Mouse (Mus musculus) G1E (cell line): ENCODE measurements around the gene Tent5c. TPM values are rescaled to one million over a fixed set of nuclear protein-coding genes. Genes with fewer than 3 reads are reported as not detected.
"Not testable (repeated sequence)": the region's sequence is repeated elsewhere in the genome, so short reads cannot be mapped to it uniquely, and the experiment has no call there.

Experiments used
- ATAC-seq: 2 replicates; pipeline ENCODE4 v1.8.0; 2016; ENCODE audit warnings: mild to moderate bottlenecking; ENCODE audit not compliant: insufficient number of reproducible peaks, poor library complexity, low FRiP score, severe bottlenecking; ENCODE audit errors: extremely low read depth
- DNase-seq: peaks from one replicate; pipeline ENCODE4 v3.0.0; 2012; ENCODE audit warnings: low spot score
- H3K27me3 ChIP-seq: 2 replicates; pipeline ENCODE4 v1.6.1; 2012; ENCODE audit warnings: mild to moderate bottlenecking, low read length, inconsistent platforms; ENCODE audit not compliant: insufficient read depth
- H3K36me3 ChIP-seq: replicated peaks from 2 replicates; pipeline ENCODE3; 2012; ENCODE audit warnings: mild to moderate bottlenecking, inconsistent platforms
- H3K4me1 ChIP-seq: 2 replicates; pipeline ENCODE4 v1.6.1; 2012; ENCODE audit warnings: low read depth, low read length, inconsistent platforms, mixed read lengths; ENCODE audit not compliant: insufficient read depth
- H3K4me3 ChIP-seq: 2 replicates; pipeline ENCODE4 v1.5.1; 2012; ENCODE audit warnings: low read depth, mild to moderate bottlenecking, inconsistent platforms, low read length, moderate library complexity, mixed read lengths
- H3K9me3 ChIP-seq: replicated peaks from 2 replicates; pipeline ENCODE4 v1.6.1; 2012; ENCODE audit warnings: inconsistent platforms
- CTCF ChIP-seq: IDR thresholded peaks from 2 replicates; pipeline ENCODE4 v1.5.1; 2012; ENCODE audit warnings: low read depth, low read length, inconsistent platforms, mixed read lengths
- GATA1 ChIP-seq: IDR thresholded peaks from 2 replicates; pipeline ENCODE4 v1.6.1; 2012; ENCODE audit warnings: borderline replicate concordance, low read length, inconsistent platforms, mixed read lengths
- GATA2 ChIP-seq: IDR thresholded peaks from 2 replicates; pipeline ENCODE4 v1.6.1; 2012; ENCODE audit warnings: low read depth, low read length, inconsistent platforms, borderline replicate concordance
- POLR2AphosphoS5 ChIP-seq: IDR thresholded peaks from 2 replicates; pipeline ENCODE4 v1.6.1; 2012; ENCODE audit warnings: low read depth, low read length, inconsistent platforms; ENCODE audit not compliant: insufficient replicate concordance
- TAL1 ChIP-seq: conservative IDR thresholded peaks from 2 replicates; pipeline ENCODE4 v1.6.1; 2012; ENCODE audit warnings: low read depth, low read length, inconsistent platforms, mixed read lengths
- polyA plus RNA-seq: library from polyadenylated mRNA; stranded (reverse); fragments of >175 nt; gene quantifications from 2 replicates; pipeline ENCODE4 v1.2.3, GENCODE M21; 2012
- total RNA-seq, 2 experiments: library from RNA; stranded (forward) in 1 of 2; stranded (reverse) in 1 of 2; fragments of 200-1000 nt in 1 of 2; fragments of >200 nt in 1 of 2; fragmentation: Nextera tagmentation in 1 of 2; gene quantifications; 2 replicates each; pipeline ENCODE4 v1.2.3; 2014 to 2017

Gene Tent5c
- total and polyA plus RNA-seq, 3 experiments = 6.1 to 81.3 (median 74.4) TPM

- Histone ChIP-seq H3K4me3 (no peak overlapping the region), H3K9me3 (no peaks in the 10 kb centered on the region), H3K4me1 (peaks cover 3% of the 10 kb centered on the region; the same call in 1 of the 2 replicates), H3K27me3 (peaks cover 42% of the 10 kb centered on the region), H3K36me3 (no peaks in the 10 kb centered on the region)
- no peak for ATAC-seq
- no peak for TF ChIP-seq POLR2AphosphoS5
- no peak for TF ChIP-seq TAL1
- no peak for TF ChIP-seq CTCF
- TF ChIP-seq GATA2 = no peak
- TF ChIP-seq GATA1 = no peak
- no peak for DNase-seq
Observed at GRCm38 (mm10) chr3:100415671-100416070, 73.5 kb downstream of the Tent5c start.

- H3K4me1 ChIP-seq, DNase-seq, H3K9me3 ChIP-seq, H3K36me3 ChIP-seq, H3K4me3 ChIP-seq, ATAC-seq: not testable (repeated sequence)
- H3K27me3 ChIP-seq = peaks cover 33% of the 10 kb centered on the region
Observed at GRCm38 (mm10) chr3:100413586-100413985, 75.5 kb downstream of the Tent5c start.

GRCm38 (mm10) chr3:100411945-100412344 is 77.2 kb downstream of the Tent5c start:
- DNase-seq = no peak
- Histone ChIP-seq H3K36me3 (no peaks in the 10 kb centered on the region), H3K4me1 (peaks cover 6% of the 10 kb centered on the region; the same call in 1 of the 2 replicates), H3K27me3 (peaks cover 26% of the 10 kb centered on the region), H3K4me3 (no peak overlapping the region), H3K9me3 (no peaks in the 10 kb centered on the region)
- no peak for ATAC-seq
- TF ChIP-seq CTCF (no peak), TAL1 (no peak), POLR2AphosphoS5 (no peak), GATA2 (no peak), GATA1 (no peak)

GRCm38 (mm10) chr3:100409280-100409679 is 79.8 kb downstream of the Tent5c start:
- ATAC-seq = peak; percentile 34; the same call in 1 of the 2 replicates

GRCm38 (mm10) chr3:100408351-100409043 is 80.6 kb downstream of the Tent5c start:
- ATAC-seq (no peak), DNase-seq (no peak)
- Histone ChIP-seq H3K9me3 (no peaks in the 10 kb centered on the region), H3K4me3 (no peak overlapping the region), H3K27me3 (peaks cover 18% of the 10 kb centered on the region), H3K36me3 (no peaks in the 10 kb centered on the region), H3K4me1 (peaks cover 6% of the 10 kb centered on the region; the same call in 1 of the 2 replicates)
- no peak for TF ChIP-seq POLR2AphosphoS5

More at GRCm38 (mm10) chr3:100409280-100409679, 79.8 kb downstream of the Tent5c start:
- Histone ChIP-seq H3K36me3 (no peaks in the 10 kb centered on the region), H3K9me3 (no peaks in the 10 kb centered on the region), H3K4me3 (no peak overlapping the region), H3K27me3 (peaks cover 14% of the 10 kb centered on the region), H3K4me1 (peaks cover 6% of the 10 kb centered on the region; the same call in 1 of the 2 replicates)
- no peak for DNase-seq
- TF ChIP-seq TAL1 = no peak
- no peak for TF ChIP-seq CTCF
- no peak for TF ChIP-seq POLR2AphosphoS5
- TF ChIP-seq GATA2 = no peak
- no peak for TF ChIP-seq GATA1

- Histone ChIP-seq H3K9me3 (no peaks in the 10 kb centered on the region), H3K27me3 (peaks cover 22% of the 10 kb centered on the region), H3K4me3 (no peak overlapping the region), H3K36me3 (no peaks in the 10 kb centered on the region), H3K4me1 (no peaks in the 10 kb centered on the region)
- TF ChIP-seq GATA1 (no peak), TAL1 (no peak), GATA2 (no peak), CTCF (no peak), POLR2AphosphoS5 (no peak)
- DNase-seq (no peak), ATAC-seq (no peak)
Observed at GRCm38 (mm10) chr3:100402656-100403055, 86.5 kb downstream of the Tent5c start.

Other genes starting within 250 kb of the Tent5c start
- gene Man1a2, start 196.2 kb upstream of the Tent5c start, total RNA-seq (2014; fragmentation: Nextera tagmentation) = 31.1 and 32.9 TPM in 2 replicates
- gene Man1a2, start 196.2 kb upstream of the Tent5c start, total RNA-seq (2017) = 26.3 and 30.2 TPM in 2 replicates
- gene Man1a2, start 196.2 kb upstream of the Tent5c start, polyA plus RNA-seq = 70.1 and 86.1 TPM in 2 replicates